Mouse (Mus musculus): ENCODE measurements around the gene Psmd9. TPM values are rescaled to one million over a fixed set of nuclear protein-coding genes. Genes with fewer than 3 reads are reported as not detected.

The Psmd9 gene
- polyA plus RNA-seq, 1 experiment from 2014 or later = 76.0 TPM

GRCm38 (mm10) chr5:123294653-123295052 lies 125.4 kb downstream of the Psmd9 start:
- H3K4me1 ChIP-seq (replicated peaks) = no peaks in the 10 kb centered on the region
- no peak overlapping the region for H3K4me2 ChIP-seq
- no peak overlapping the region for H3K4me3 ChIP-seq (replicated peaks)
- H3K27ac ChIP-seq = no peak overlapping the region
- no peak overlapping the region for H3K9ac ChIP-seq
- H3K9me3 ChIP-seq (replicated peaks) = no peaks in the 10 kb centered on the region
- no peaks in the 10 kb centered on the region for H3K36me3 ChIP-seq
- H3K27me3 ChIP-seq = peaks cover 19% of the 10 kb centered on the region
- ATAC-seq (ENCODE audit: low read depth) (no peak), DNase-seq (no peak)
- 71% methylated on average over 9 of the region's 9 CpGs for WGBS (ENCODE audit: insufficient replicate concordance)

GRCm38 (mm10) chr5:123296224-123296806 lies 127.1 kb downstream of the Psmd9 start:
- H3K9me3 ChIP-seq (replicated peaks) = no peaks in the 10 kb centered on the region
- H3K9ac ChIP-seq = no peak overlapping the region
- H3K4me1 ChIP-seq (replicated peaks) = no peaks in the 10 kb centered on the region
- H3K36me3 ChIP-seq = no peaks in the 10 kb centered on the region
- ATAC-seq (ENCODE audit: low read depth) = no peak
- H3K27me3 ChIP-seq = peaks cover 19% of the 10 kb centered on the region
- 56% methylated on average over 12 of the region's 12 CpGs for WGBS (ENCODE audit: insufficient replicate concordance)
- H3K27ac ChIP-seq = no peak overlapping the region
- no peak overlapping the region for H3K4me2 ChIP-seq
- no peak for DNase-seq
- H3K4me3 ChIP-seq (replicated peaks) = no peak overlapping the region

GRCm38 (mm10) chr5:123296972-123297754 lies 128.0 kb downstream of the Psmd9 start:
- H3K9ac ChIP-seq = no peak overlapping the region
- H3K4me1 ChIP-seq (replicated peaks) = no peaks in the 10 kb centered on the region
- H3K9me3 ChIP-seq (replicated peaks) = no peaks in the 10 kb centered on the region
- no peak overlapping the region for H3K4me2 ChIP-seq
- no peak overlapping the region for H3K27ac ChIP-seq
- H3K27me3 ChIP-seq = peaks cover 19% of the 10 kb centered on the region
- no peak overlapping the region for H3K4me3 ChIP-seq (replicated peaks)
- H3K36me3 ChIP-seq = no peaks in the 10 kb centered on the region
- no peak for DNase-seq
- WGBS (ENCODE audit: insufficient replicate concordance) = 55% methylated on average over 23 of the region's 23 CpGs
- ATAC-seq (ENCODE audit: low read depth) = no peak

DNA sequence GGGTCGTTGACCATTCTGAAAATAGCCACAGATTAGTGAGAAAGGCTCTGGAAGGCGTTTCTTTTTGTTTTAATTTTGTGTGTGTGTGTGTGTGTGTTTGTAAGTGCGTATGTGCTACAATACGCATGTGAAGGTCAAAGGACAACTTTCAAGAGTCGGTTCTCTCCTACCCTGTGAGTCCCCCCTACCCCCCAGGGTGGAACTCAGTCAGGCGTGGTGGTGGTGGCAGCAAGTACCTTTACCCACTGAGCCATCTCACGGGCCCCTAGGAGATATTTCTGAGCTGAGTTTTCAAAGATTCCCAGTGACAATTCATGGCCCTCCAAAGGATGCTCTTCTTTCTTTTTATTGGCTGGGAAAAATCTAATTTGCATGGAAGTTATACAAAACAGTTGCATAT lies 128.6 kb downstream of the Psmd9 start:
- H3K27me3 ChIP-seq = peaks cover 19% of the 10 kb centered on the region
- 61% methylated on average over 7 of the region's 7 CpGs for WGBS (ENCODE audit: insufficient replicate concordance)
- no peak overlapping the region for H3K27ac ChIP-seq
- H3K4me1 ChIP-seq (replicated peaks) = no peaks in the 10 kb centered on the region
- no peak overlapping the region for H3K9ac ChIP-seq
- no peak for ATAC-seq (ENCODE audit: low read depth)
- H3K4me3 ChIP-seq (replicated peaks) = no peak overlapping the region
- DNase-seq = no peak
- H3K9me3 ChIP-seq (replicated peaks) = no peaks in the 10 kb centered on the region
- H3K36me3 ChIP-seq = no peaks in the 10 kb centered on the region
- no peak overlapping the region for H3K4me2 ChIP-seq

GRCm38 (mm10) chr5:123298526-123298925 lies 129.3 kb downstream of the Psmd9 start:
- no peak overlapping the region for H3K4me2 ChIP-seq
- peaks cover 19% of the 10 kb centered on the region for H3K27me3 ChIP-seq
- 78% methylated on average over 6 of the region's 6 CpGs for WGBS (ENCODE audit: insufficient replicate concordance)
- no peak for ATAC-seq (ENCODE audit: low read depth)
- no peak overlapping the region for H3K9ac ChIP-seq
- H3K36me3 ChIP-seq = no peaks in the 10 kb centered on the region
- H3K4me1 ChIP-seq (replicated peaks) = no peaks in the 10 kb centered on the region
- H3K4me3 ChIP-seq (replicated peaks) = no peak overlapping the region
- DNase-seq = no peak
- H3K9me3 ChIP-seq (replicated peaks) = no peaks in the 10 kb centered on the region
- H3K27ac ChIP-seq = no peak overlapping the region

Other genes starting within 250 kb of the Psmd9 start
- 21.3 and 23.6 TPM in 2 replicates for gene Kdm2b, start 179.6 kb upstream of the Psmd9 start, polyA plus RNA-seq (2015; fragmentation: Nextera tagmentation; extraction: Ambion mirVana)
- gene Orai1, start 154.3 kb upstream of the Psmd9 start, polyA plus RNA-seq (2015; fragmentation: Nextera tagmentation; extraction: Ambion mirVana) = 6.6 and 8.2 TPM in 2 replicates
- gene Morn3, start 122.4 kb upstream of the Psmd9 start, polyA plus RNA-seq (2015; fragmentation: Nextera tagmentation; extraction: Ambion mirVana) = not detected in 2 replicates
- gene Tmem120b, start 101.0 kb upstream of the Psmd9 start, polyA plus RNA-seq (2015; fragmentation: Nextera tagmentation; extraction: Ambion mirVana) = 23.0 and 24.2 TPM in 2 replicates
- gene Rhof, start 36.7 kb upstream of the Psmd9 start, polyA plus RNA-seq (2015; fragmentation: Nextera tagmentation; extraction: Ambion mirVana) = 2.5 and 3.4 TPM in 2 replicates
- 3.4 and 3.8 TPM in 2 replicates for gene Setd1b, start 27.2 kb upstream of the Psmd9 start, polyA plus RNA-seq (2015; fragmentation: Nextera tagmentation; extraction: Ambion mirVana)
- gene Hpd, start 13.3 kb downstream of the Psmd9 start, polyA plus RNA-seq (2015; fragmentation: Nextera tagmentation; extraction: Ambion mirVana) = 12.4 and 15.2 TPM in 2 replicates
- 0.16 TPM in 1 of 2 replicates, not detected in the other for gene Wdr66, start 82.7 kb downstream of the Psmd9 start, polyA plus RNA-seq (2015; fragmentation: Nextera tagmentation; extraction: Ambion mirVana)
- gene Bcl7a, start 174.4 kb downstream of the Psmd9 start, polyA plus RNA-seq (2015; fragmentation: Nextera tagmentation; extraction: Ambion mirVana) = 6.6 and 7.9 TPM in 2 replicates
- gene Mlxip, start 225.4 kb downstream of the Psmd9 start, polyA plus RNA-seq (2015; fragmentation: Nextera tagmentation; extraction: Ambion mirVana) = 3.2 and 3.6 TPM in 2 replicates

Data from liver, embryonic 13.5 days (tissue).